Mouse (Mus musculus) limb, embryonic 10.5 days (tissue): ENCODE results near the gene Uaca. TPM values are rescaled to one million over a fixed set of nuclear protein-coding genes. Genes with fewer than 3 reads are reported as not detected.
A peak's percentile ranks its signal among the peaks of the same experiment; 100 is the strongest.

Source experiments
- DNase-seq: peaks from one replicate; pipeline ENCODE4 v3.0.0-alpha.2; 2017; ENCODE audit warnings: low spot score
- H3K27ac ChIP-seq: fragments of 300-500 bp; sonication (generic); 2 replicates; pipeline ENCODE4 v1.5.1; 2016; ENCODE audit warnings: mild to moderate bottlenecking
- H3K27me3 ChIP-seq: fragments of 300-500 bp; sonication (generic); 2 replicates; pipeline ENCODE4 v1.6.1; 2016; ENCODE audit warnings: low read depth, mild to moderate bottlenecking; ENCODE audit not compliant: poor library complexity, severe bottlenecking
- H3K36me3 ChIP-seq: fragments of 300-500 bp; sonication (generic); 2 replicates; pipeline ENCODE4 v1.6.1; 2016; ENCODE audit warnings: mild to moderate bottlenecking, moderate library complexity
- H3K4me1 ChIP-seq: fragments of 300-500 bp; sonication (generic); 2 replicates; pipeline ENCODE4 v1.6.1; 2016
- H3K4me3 ChIP-seq: fragments of 300-500 bp; sonication (generic); 2 replicates; pipeline ENCODE4 v1.5.1; 2016; ENCODE audit warnings: mild to moderate bottlenecking, moderate library complexity
- H3K9me3 ChIP-seq: fragments of 300-500 bp; sonication (generic); replicated peaks from 2 replicates; pipeline ENCODE4 v1.6.1; 2016; ENCODE audit warnings: mild to moderate bottlenecking
- WGBS: fragments of 180-500 bp; shearing (Covaris S2); methylation state at CpG from one replicate; pipeline ENCODE4 v1.1.7; 2016; 5-methylcytosine and 5-hydroxymethylcytosine counted together
- polyA plus RNA-seq: library from polyadenylated mRNA; unstranded; fragments of >200 nt; fragmentation: Nextera tagmentation; extraction: Ambion mirVana; gene quantifications from 2 replicates; pipeline ENCODE4 v1.2.1, GENCODE M21; 2016

The Uaca gene
- polyA plus RNA-seq, 1 experiment from 2014 or later = 27.9 TPM

DNA sequence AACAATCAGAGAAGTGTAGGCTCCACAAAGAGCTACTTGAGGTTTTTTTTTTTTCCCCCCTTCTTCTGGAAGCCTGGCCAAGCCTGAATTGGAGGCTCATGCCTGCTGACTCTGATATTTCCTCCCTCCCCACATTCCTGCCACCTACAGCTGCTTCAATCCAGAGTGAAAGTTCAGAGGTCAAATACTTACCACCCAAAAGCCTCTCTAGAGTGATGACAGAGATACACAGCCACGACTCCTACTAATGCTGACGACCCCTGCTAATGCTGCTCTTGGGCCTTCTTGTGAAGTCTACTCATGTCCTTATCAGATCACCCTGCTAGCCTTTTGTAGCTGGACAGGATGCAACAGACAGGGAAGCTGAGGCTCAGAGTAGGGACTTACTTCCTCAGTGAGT lies 29.2 kb upstream of the Uaca start:
- WGBS = 9% methylated on average over 2 of the region's 2 CpGs
- Histone ChIP-seq H3K4me1 (peaks cover 22% of the 10 kb centered on the region), H3K4me3 (no peak overlapping the region), H3K9me3 (no peaks in the 10 kb centered on the region), H3K27ac (no peak overlapping the region), H3K36me3 (no peaks in the 10 kb centered on the region), H3K27me3 (no peaks in the 10 kb centered on the region)
- no peak for DNase-seq

- Histone ChIP-seq H3K27ac (no peak overlapping the region), H3K27me3 (no peaks in the 10 kb centered on the region), H3K4me3 (no peak overlapping the region), H3K4me1 (peaks cover 25% of the 10 kb centered on the region), H3K9me3 (no peaks in the 10 kb centered on the region), H3K36me3 (no peaks in the 10 kb centered on the region)
- 86% methylated on average over 9 of the region's 9 CpGs for WGBS
- DNase-seq = no peak
Measured at GRCm38 (mm10) chr9:60768393-60768792, 25.9 kb upstream of the Uaca start.

- no peak overlapping the region for H3K27ac ChIP-seq
- WGBS = 75% methylated on average over 6 of the region's 6 CpGs
- no peaks in the 10 kb centered on the region for H3K27me3 ChIP-seq
Measured at GRCm38 (mm10) chr9:60769711-60770111, 24.6 kb upstream of the Uaca start.

DNA sequence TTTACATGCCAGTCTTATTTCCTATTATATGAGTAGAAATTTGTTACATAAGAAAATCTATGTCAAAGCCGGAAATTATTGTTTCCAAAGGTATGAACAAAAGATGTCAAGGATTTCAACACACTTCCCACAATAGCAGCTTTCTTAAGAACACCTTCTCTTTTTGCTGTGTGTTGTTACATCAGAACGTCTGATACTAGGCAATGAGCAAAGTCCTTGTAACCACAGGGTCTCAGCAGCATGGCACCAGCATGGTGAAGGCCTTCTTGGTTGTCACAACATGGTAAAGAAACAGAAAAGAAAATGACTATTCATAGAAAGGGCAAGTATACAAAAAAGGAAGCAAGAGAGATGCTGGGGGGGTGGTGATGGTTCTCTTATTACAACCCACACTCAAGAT lies 20.6 kb upstream of the Uaca start:
- no peaks in the 10 kb centered on the region for H3K9me3 ChIP-seq
- 86% methylated on average over 2 of the region's 2 CpGs for WGBS
- DNase-seq = no peak

More at GRCm38 (mm10) chr9:60769711-60770111, 24.6 kb upstream of the Uaca start:
- no peak for DNase-seq
- H3K36me3 ChIP-seq = no peaks in the 10 kb centered on the region
- H3K4me1 ChIP-seq = peaks cover 24% of the 10 kb centered on the region
- H3K9me3 ChIP-seq = no peaks in the 10 kb centered on the region
- H3K4me3 ChIP-seq = no peak overlapping the region

DNA sequence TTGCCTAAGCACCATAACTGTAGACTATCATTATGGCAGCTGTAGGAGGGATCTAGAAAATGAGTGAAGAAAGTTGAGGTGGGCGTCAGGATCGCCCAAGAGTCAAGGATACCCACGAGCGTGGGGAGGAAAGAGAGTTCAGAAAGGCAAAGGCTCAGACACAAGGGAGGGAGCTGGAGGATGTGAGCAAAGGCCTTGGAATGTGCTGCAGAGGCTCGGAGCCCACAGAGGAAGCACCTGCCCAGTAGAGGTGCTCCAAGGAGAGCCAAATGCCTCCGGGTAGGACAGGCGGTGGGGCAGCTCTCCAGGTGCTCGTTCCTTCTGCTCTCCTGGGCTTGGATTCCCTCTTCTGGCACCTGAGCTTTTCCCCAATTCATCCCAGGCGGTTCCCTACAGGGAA lies 17.4 kb upstream of the Uaca start:
- Histone ChIP-seq H3K27me3 (no peaks in the 10 kb centered on the region), H3K4me3 (no peak overlapping the region), H3K36me3 (no peaks in the 10 kb centered on the region), H3K4me1 (no peaks in the 10 kb centered on the region), H3K27ac (no peak overlapping the region), H3K9me3 (no peaks in the 10 kb centered on the region)
- 93% methylated on average over 9 of the region's 9 CpGs for WGBS
- DNase-seq = no peak

More for the DNA sequence above, 20.6 kb upstream of the Uaca start:
- peaks cover 11% of the 10 kb centered on the region for H3K4me1 ChIP-seq
- H3K4me3 ChIP-seq = no peak overlapping the region
- H3K27ac ChIP-seq = no peak overlapping the region
- no peaks in the 10 kb centered on the region for H3K36me3 ChIP-seq
- no peaks in the 10 kb centered on the region for H3K27me3 ChIP-seq

DNA sequence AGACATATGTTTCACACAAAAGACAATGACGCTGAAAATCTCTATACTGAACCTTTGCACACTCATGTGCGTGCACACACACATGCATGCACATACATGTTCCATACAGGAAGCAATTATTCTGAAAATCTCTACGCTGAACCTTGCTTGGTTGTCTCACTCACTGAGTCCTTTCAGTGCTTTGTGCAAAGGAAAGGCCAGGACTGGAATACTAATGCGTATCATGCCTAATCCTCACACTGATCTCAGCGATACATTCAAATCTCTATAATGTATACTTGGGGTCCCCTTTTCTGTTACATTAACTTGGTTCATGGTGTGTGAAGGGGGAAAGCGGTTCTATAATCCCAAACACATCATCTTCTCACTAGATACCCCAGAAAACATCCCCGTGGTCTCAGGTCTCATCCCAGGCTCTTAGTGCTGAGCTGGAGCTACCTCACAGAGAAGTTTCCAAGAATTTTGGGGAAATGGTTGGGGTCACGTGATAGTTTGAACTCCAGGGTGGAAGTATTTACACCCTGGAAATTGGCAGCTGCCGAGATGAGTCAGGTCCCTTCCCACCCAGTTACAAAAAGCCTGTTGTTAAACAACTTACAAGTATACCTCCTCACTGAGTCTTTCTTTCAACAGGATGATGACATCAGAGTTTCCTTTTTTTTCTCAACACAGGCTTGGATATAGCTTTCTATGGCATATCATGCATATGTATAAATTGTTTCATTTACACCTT lies 12.1 kb upstream of the Uaca start:
- WGBS = 87% methylated on average over 9 of the region's 9 CpGs
- Histone ChIP-seq H3K36me3 (no peaks in the 10 kb centered on the region), H3K4me3 (no peak overlapping the region), H3K27me3 (no peaks in the 10 kb centered on the region), H3K9me3 (no peaks in the 10 kb centered on the region), H3K27ac (no peak overlapping the region), H3K4me1 (no peaks in the 10 kb centered on the region)
- DNase-seq = no peak

DNA sequence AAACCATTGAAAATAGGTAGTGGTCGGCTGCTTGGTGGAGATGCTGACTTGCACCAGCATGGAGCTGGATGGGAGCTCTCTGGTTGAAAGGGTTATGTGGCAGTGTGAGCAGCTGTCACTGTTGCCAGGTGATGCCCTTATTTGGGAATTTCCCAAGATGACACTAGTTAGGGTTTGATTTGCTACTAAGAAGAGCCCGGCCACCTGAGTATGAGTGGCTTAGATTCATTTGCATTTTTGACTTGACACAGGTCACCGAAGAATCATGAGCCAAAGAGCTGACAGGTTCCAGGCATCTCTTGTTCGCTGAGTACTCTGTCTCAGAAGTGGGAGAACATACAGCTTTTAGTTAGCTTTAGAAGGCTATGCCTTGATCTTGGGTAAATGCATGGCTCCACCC lies 9.3 kb upstream of the Uaca start:
- Histone ChIP-seq H3K27ac (no peak overlapping the region), H3K4me3 (no peak overlapping the region), H3K4me1 (no peaks in the 10 kb centered on the region), H3K36me3 (no peaks in the 10 kb centered on the region), H3K9me3 (no peaks in the 10 kb centered on the region), H3K27me3 (no peaks in the 10 kb centered on the region)
- DNase-seq = no peak
- WGBS = 66% methylated on average over 4 of the region's 4 CpGs

DNA sequence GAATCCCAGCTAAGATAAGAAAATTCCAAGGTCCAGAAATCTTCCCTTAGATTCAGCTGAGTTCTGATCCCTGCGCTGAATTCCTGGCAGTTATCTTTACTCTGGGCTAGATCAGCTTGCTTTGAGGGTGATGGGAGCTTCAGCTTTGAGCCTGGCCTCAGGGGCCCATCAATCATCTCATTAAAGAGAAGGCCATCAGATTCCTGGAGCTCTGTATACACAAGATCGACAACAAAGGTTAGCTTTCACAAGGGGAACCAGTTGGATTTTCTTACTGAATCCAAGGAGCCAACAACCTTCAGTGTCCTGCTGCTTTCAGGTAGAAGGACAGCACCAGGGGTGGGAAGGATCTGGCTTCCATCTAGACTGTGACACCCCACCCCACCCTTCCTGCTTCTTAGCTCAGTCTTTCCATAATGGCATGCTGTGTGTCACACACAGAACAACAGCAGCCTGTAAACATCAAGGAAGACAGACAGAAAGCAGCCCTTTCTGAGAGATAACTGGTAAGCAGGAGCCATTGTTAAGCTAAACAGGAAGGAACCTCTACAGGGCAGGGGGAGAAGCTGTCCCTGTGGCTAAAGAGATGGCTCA lies 6.7 kb upstream of the Uaca start:
- WGBS = 8% methylated on average over 2 of the region's 2 CpGs
- H3K4me1 ChIP-seq = no peaks in the 10 kb centered on the region
- H3K27me3 ChIP-seq = no peaks in the 10 kb centered on the region
- H3K4me3 ChIP-seq = no peak overlapping the region
- H3K36me3 ChIP-seq = no peaks in the 10 kb centered on the region
- H3K9me3 ChIP-seq = no peaks in the 10 kb centered on the region
- DNase-seq = no peak
- no peak overlapping the region for H3K27ac ChIP-seq

GRCm38 (mm10) chr9:60790282-60790681 lies 4.1 kb upstream of the Uaca start:
- Histone ChIP-seq H3K36me3 (no peaks in the 10 kb centered on the region), H3K27ac (no peak overlapping the region)
- 91% methylated on average over 2 of the region's 2 CpGs for WGBS

GRCm38 (mm10) chr9:60794841-60795351 lies 554 bp downstream of the Uaca start:
- H3K4me3 ChIP-seq = peak overlapping the region; percentile 86
- H3K4me1 ChIP-seq = peaks cover 21% of the 10 kb centered on the region
- peak; percentile 71 for DNase-seq
- WGBS = 2% methylated on average over 30 of the region's 30 CpGs
- no peaks in the 10 kb centered on the region for H3K9me3 ChIP-seq
- H3K36me3 ChIP-seq = no peaks in the 10 kb centered on the region
- H3K27me3 ChIP-seq = no peaks in the 10 kb centered on the region
- H3K27ac ChIP-seq = peak overlapping the region; percentile 89

More at GRCm38 (mm10) chr9:60790282-60790681, 4.1 kb upstream of the Uaca start:
- Histone ChIP-seq H3K4me1 (peaks cover 17% of the 10 kb centered on the region), H3K9me3 (no peaks in the 10 kb centered on the region), H3K4me3 (no peak overlapping the region), H3K27me3 (no peaks in the 10 kb centered on the region)
- no peak for DNase-seq

- H3K27me3 ChIP-seq = no peaks in the 10 kb centered on the region
- no peaks in the 10 kb centered on the region for H3K36me3 ChIP-seq
- H3K4me1 ChIP-seq = peaks cover 25% of the 10 kb centered on the region
- no peak overlapping the region for H3K4me3 ChIP-seq
- WGBS = 87% methylated on average over 7 of the region's 7 CpGs
- H3K27ac ChIP-seq = no peak overlapping the region
- no peaks in the 10 kb centered on the region for H3K9me3 ChIP-seq
- no peak for DNase-seq
Measured at GRCm38 (mm10) chr9:60796076-60796475, 1.7 kb downstream of the Uaca start.

- WGBS = 84% methylated on average over 6 of the region's 6 CpGs
- H3K4me3 ChIP-seq = no peak overlapping the region
- DNase-seq = no peak
- peaks cover 26% of the 10 kb centered on the region for H3K4me1 ChIP-seq
- no peaks in the 10 kb centered on the region for H3K27me3 ChIP-seq
- H3K27ac ChIP-seq = no peak overlapping the region
- H3K36me3 ChIP-seq = no peaks in the 10 kb centered on the region
- H3K9me3 ChIP-seq = no peaks in the 10 kb centered on the region
Measured at GRCm38 (mm10) chr9:60797126-60797525, 2.8 kb downstream of the Uaca start.

DNA sequence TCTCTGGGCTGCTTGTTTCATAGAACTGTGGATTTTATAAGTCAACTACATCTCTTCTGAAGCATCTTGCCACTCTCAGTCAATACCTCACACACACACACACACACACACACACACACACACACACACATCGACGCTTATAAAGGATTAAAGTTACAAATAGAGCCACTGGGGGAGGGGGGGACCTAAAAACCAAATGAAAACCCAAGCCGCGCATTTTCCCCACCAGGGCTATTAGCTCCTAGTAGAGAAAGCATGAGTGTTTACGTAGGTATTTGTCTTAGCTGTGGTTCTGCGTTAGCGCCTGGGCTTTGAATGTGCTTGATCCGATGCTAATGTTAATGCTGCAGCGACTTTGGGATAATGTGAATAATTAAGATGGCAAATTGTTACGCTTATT lies 4.7 kb downstream of the Uaca start:
- peaks cover 20% of the 10 kb centered on the region for H3K4me1 ChIP-seq
- no peak overlapping the region for H3K27ac ChIP-seq
- no peak overlapping the region for H3K4me3 ChIP-seq
- no peaks in the 10 kb centered on the region for H3K27me3 ChIP-seq
- no peaks in the 10 kb centered on the region for H3K9me3 ChIP-seq
- H3K36me3 ChIP-seq = no peaks in the 10 kb centered on the region
- 29% methylated on average over 10 of the region's 10 CpGs for WGBS
- no peak for DNase-seq
